Mouse (Mus musculus): ENCODE data around the gene Mettl7a1. TPM values are rescaled to one million over a fixed set of nuclear protein-coding genes. Genes with fewer than 3 reads are reported as not detected.
"Not testable (repeated sequence)": the region's sequence is repeated elsewhere in the genome, so short reads cannot be mapped to it uniquely, and the experiment has no call there.

The Mettl7a1 gene
- polyA plus RNA-seq, 1 experiment from 2014 or later = 3.8 TPM

GRCm38 (mm10) chr15:100269776-100270175 lies 34.2 kb upstream of the Mettl7a1 start:
- H3K4me2 ChIP-seq (ENCODE audit: low read length) = no peak overlapping the region
- H3K9me3 ChIP-seq (ENCODE audit: control insufficient read depth, low read length) = 0 out of 2 replicates have a peak, but pooled peaks cover 4% of the 10 kb centered on the region
- no peaks in the 10 kb centered on the region for H3K27me3 ChIP-seq (replicated peaks; ENCODE audit: control insufficient read depth, insufficient read depth, low read length)
- H3K36me3 ChIP-seq (ENCODE audit: control insufficient read depth, insufficient read depth) = no peaks in the 10 kb centered on the region
- H3K9ac ChIP-seq (replicated peaks; ENCODE audit: low read depth, low read length) = no peak overlapping the region
- H3K4me3 ChIP-seq (replicated peaks; ENCODE audit: low read length) = no peak overlapping the region
- 9% methylated on average over 9 of the region's 9 CpGs for WGBS
- ATAC-seq = no peak
- H3K27ac ChIP-seq (ENCODE audit: low read length) = no peak overlapping the region
- no peaks in the 10 kb centered on the region for H3K4me1 ChIP-seq (replicated peaks; ENCODE audit: control insufficient read depth, insufficient read depth, low read length)

DNA sequence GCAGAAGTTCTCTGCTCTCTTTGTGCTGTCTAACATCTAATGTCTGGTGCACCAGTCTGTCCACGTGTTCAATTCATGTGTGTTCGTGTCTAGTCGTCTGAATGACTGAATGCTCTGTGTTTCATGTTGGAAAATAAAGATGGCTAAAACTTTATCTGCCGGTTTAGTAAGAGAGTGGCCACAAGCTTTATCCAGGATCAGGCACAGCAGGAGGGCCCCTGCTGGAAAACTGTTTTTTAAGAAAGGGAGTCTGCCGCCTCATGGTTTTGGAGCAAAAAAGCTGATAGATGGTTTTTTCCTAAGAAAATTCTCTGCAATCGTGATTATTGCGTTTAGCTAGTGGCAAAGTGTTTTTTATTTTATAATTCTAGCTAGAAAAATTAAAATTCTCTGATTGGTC lies 33.3 kb upstream of the Mettl7a1 start:
- H3K9ac ChIP-seq (replicated peaks; ENCODE audit: low read depth, low read length) = not testable (repeated sequence)

DNA sequence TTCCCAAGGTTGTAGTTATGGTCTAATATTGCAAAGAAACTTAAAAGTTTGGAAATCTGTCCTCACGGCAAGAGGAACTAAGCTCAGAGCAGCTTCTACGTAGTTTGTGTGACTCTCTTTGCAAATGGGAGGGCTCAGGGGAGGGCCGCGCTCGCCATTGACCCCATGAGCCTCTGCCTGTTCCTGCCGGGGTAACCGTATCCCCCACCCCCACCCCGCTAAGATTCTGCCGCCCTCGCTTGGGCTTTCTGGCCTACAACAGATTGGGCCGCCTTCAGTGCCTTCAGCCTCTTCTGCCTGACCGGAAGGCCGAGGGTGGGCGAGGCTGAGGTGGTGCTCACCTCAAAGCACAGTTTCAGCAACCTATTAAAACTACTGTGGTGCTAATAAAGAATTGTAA lies 32.5 kb upstream of the Mettl7a1 start:
- 57% methylated on average over 14 of the region's 14 CpGs for WGBS
- Histone ChIP-seq H3K27me3 (replicated peaks; ENCODE audit: control insufficient read depth, insufficient read depth, low read length) (no peaks in the 10 kb centered on the region), H3K9me3 (ENCODE audit: control insufficient read depth, low read length) (0 out of 2 replicates have a peak, but pooled peaks cover 4% of the 10 kb centered on the region), H3K4me1 (replicated peaks; ENCODE audit: control insufficient read depth, insufficient read depth, low read length) (no peaks in the 10 kb centered on the region), H3K4me3 (replicated peaks; ENCODE audit: low read length) (no peak overlapping the region), H3K9ac (replicated peaks; ENCODE audit: low read depth, low read length) (no peak overlapping the region), H3K36me3 (ENCODE audit: control insufficient read depth, insufficient read depth) (no peaks in the 10 kb centered on the region), H3K4me2 (ENCODE audit: low read length) (no peak overlapping the region), H3K27ac (ENCODE audit: low read length) (no peak overlapping the region)
- ATAC-seq = no peak

More for the DNA sequence above, 33.3 kb upstream of the Mettl7a1 start:
- H3K27me3 ChIP-seq (replicated peaks; ENCODE audit: control insufficient read depth, insufficient read depth, low read length); H3K9me3 ChIP-seq (ENCODE audit: control insufficient read depth, low read length); ATAC-seq; H3K4me2 ChIP-seq (ENCODE audit: low read length); H3K36me3 ChIP-seq (ENCODE audit: control insufficient read depth, insufficient read depth); H3K4me3 ChIP-seq (replicated peaks; ENCODE audit: low read length); H3K27ac ChIP-seq (ENCODE audit: low read length); H3K4me1 ChIP-seq (replicated peaks; ENCODE audit: control insufficient read depth, insufficient read depth, low read length): not testable (repeated sequence)
- WGBS = 18% methylated on average over 7 of the region's 7 CpGs

GRCm38 (mm10) chr15:100273791-100274308 lies 30.1 kb upstream of the Mettl7a1 start:
- not testable (repeated sequence) for ATAC-seq; H3K36me3 ChIP-seq (ENCODE audit: control insufficient read depth, insufficient read depth); H3K27me3 ChIP-seq (replicated peaks; ENCODE audit: control insufficient read depth, insufficient read depth, low read length); H3K4me1 ChIP-seq (replicated peaks; ENCODE audit: control insufficient read depth, insufficient read depth, low read length); H3K4me3 ChIP-seq (replicated peaks; ENCODE audit: low read length); H3K9me3 ChIP-seq (ENCODE audit: control insufficient read depth, low read length); H3K4me2 ChIP-seq (ENCODE audit: low read length); H3K27ac ChIP-seq (ENCODE audit: low read length); H3K9ac ChIP-seq (replicated peaks; ENCODE audit: low read depth, low read length)
- 71% methylated on average over 4 of the region's 4 CpGs for WGBS

GRCm38 (mm10) chr15:100274790-100275559 lies 29.0 kb upstream of the Mettl7a1 start:
- WGBS = 91% methylated on average over 7 of the region's 7 CpGs
- ATAC-seq = no peak
- H3K4me1 ChIP-seq (replicated peaks; ENCODE audit: control insufficient read depth, insufficient read depth, low read length) = no peaks in the 10 kb centered on the region
- H3K4me3 ChIP-seq (replicated peaks; ENCODE audit: low read length) = no peak overlapping the region
- H3K27ac ChIP-seq (ENCODE audit: low read length) = no peak overlapping the region
- H3K36me3 ChIP-seq (ENCODE audit: control insufficient read depth, insufficient read depth) = no peaks in the 10 kb centered on the region
- no peak overlapping the region for H3K9ac ChIP-seq (replicated peaks; ENCODE audit: low read depth, low read length)
- H3K9me3 ChIP-seq (ENCODE audit: control insufficient read depth, low read length) = 0 out of 2 replicates have a peak, but pooled peaks cover 4% of the 10 kb centered on the region
- no peaks in the 10 kb centered on the region for H3K27me3 ChIP-seq (replicated peaks; ENCODE audit: control insufficient read depth, insufficient read depth, low read length)
- H3K4me2 ChIP-seq (ENCODE audit: low read length) = no peak overlapping the region

GRCm38 (mm10) chr15:100276403-100276802 lies 27.5 kb upstream of the Mettl7a1 start:
- Histone ChIP-seq H3K9ac (replicated peaks; ENCODE audit: low read depth, low read length) (no peak overlapping the region), H3K27ac (ENCODE audit: low read length) (no peak overlapping the region), H3K4me2 (ENCODE audit: low read length) (no peak overlapping the region), H3K4me3 (replicated peaks; ENCODE audit: low read length) (no peak overlapping the region), H3K9me3 (ENCODE audit: control insufficient read depth, low read length) (0 out of 2 replicates have a peak, but pooled peaks cover 3% of the 10 kb centered on the region), H3K4me1 (replicated peaks; ENCODE audit: control insufficient read depth, insufficient read depth, low read length) (no peaks in the 10 kb centered on the region), H3K36me3 (ENCODE audit: control insufficient read depth, insufficient read depth) (no peaks in the 10 kb centered on the region), H3K27me3 (replicated peaks; ENCODE audit: control insufficient read depth, insufficient read depth, low read length) (no peaks in the 10 kb centered on the region)
- WGBS = 95% methylated on average over 4 of the region's 4 CpGs
- ATAC-seq = no peak

DNA sequence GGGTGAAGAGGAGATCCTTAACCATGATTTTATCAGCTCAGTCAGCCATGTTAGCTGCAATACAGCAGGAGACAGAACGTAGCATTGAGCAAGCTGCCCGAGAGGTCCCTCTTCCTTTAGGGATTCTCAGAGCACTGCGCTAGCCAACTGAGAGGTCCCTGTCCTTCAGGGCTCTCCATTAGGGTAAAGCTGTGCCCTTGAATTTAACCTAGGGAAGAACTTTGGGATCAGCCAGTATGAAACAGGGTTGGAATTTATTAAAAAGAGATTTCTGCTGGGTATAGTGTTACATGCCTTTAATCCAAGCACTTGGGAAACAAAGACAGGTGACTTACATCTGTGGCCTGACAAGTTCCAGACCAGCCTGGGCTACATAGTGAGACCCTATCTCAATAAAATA lies 26.4 kb upstream of the Mettl7a1 start:
- ATAC-seq = no peak

DNA sequence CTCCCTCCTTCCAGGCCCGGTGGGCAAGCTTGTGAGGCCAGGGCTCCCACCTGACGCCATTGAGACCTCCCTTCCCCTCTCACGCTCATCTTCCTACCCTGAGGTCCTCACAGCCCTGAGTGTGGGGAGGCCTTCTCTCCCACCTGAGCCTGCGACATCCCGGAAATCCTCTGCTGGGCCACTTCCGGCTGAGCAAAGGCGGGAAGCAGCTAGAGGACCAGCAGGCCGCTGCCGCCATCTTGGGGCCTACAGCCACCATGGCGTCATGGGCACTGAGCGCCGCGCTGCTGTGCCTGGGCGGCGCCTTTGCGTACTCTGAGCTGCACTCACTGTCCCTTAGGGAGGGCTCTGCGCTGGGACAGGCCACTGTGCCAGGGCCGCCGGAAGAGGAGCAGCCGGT lies 23.3 kb upstream of the Mettl7a1 start, which contains the start of gene Tmprss12:
Gene Tmprss12 (plus strand): TSS at position 212 of the 400 bp plus-strand sequence.
- 94% methylated on average over 20 of the region's 20 CpGs for WGBS
- no peak for ATAC-seq

More for the DNA sequence above, 26.4 kb upstream of the Mettl7a1 start:
- WGBS = 97% methylated on average over 3 of the region's 3 CpGs
- H3K4me1 ChIP-seq (replicated peaks; ENCODE audit: control insufficient read depth, insufficient read depth, low read length) = no peaks in the 10 kb centered on the region
- H3K36me3 ChIP-seq (ENCODE audit: control insufficient read depth, insufficient read depth) = no peaks in the 10 kb centered on the region
- H3K4me3 ChIP-seq (replicated peaks; ENCODE audit: low read length) = no peak overlapping the region
- 0 out of 2 replicates have a peak, but pooled peaks cover 2% of the 10 kb centered on the region for H3K9me3 ChIP-seq (ENCODE audit: control insufficient read depth, low read length)
- no peaks in the 10 kb centered on the region for H3K27me3 ChIP-seq (replicated peaks; ENCODE audit: control insufficient read depth, insufficient read depth, low read length)
- H3K27ac ChIP-seq (ENCODE audit: low read length) = no peak overlapping the region
- no peak overlapping the region for H3K4me2 ChIP-seq (ENCODE audit: low read length)
- no peak overlapping the region for H3K9ac ChIP-seq (replicated peaks; ENCODE audit: low read depth, low read length)

GRCm38 (mm10) chr15:100288980-100289379 lies 15.0 kb upstream of the Mettl7a1 start:
- H3K27me3 ChIP-seq (replicated peaks; ENCODE audit: control insufficient read depth, insufficient read depth, low read length) = no peaks in the 10 kb centered on the region
- H3K9me3 ChIP-seq (ENCODE audit: control insufficient read depth, low read length) = no peaks in the 10 kb centered on the region
- no peak for ATAC-seq
- H3K4me1 ChIP-seq (replicated peaks; ENCODE audit: control insufficient read depth, insufficient read depth, low read length) = no peaks in the 10 kb centered on the region
- H3K4me3 ChIP-seq (replicated peaks; ENCODE audit: low read length) = no peak overlapping the region
- H3K9ac ChIP-seq (replicated peaks; ENCODE audit: low read depth, low read length) = no peak overlapping the region
- H3K36me3 ChIP-seq (ENCODE audit: control insufficient read depth, insufficient read depth) = no peaks in the 10 kb centered on the region
- no peak overlapping the region for H3K27ac ChIP-seq (ENCODE audit: low read length)
- no peak overlapping the region for H3K4me2 ChIP-seq (ENCODE audit: low read length)
- WGBS = 92% methylated on average over 6 of the region's 6 CpGs

More for the DNA sequence above, 23.3 kb upstream of the Mettl7a1 start, which contains the start of gene Tmprss12:
- Histone ChIP-seq H3K4me2 (ENCODE audit: low read length) (no peak within 1 kb of the TSS), H3K27me3 (replicated peaks; ENCODE audit: control insufficient read depth, insufficient read depth, low read length) (no peaks in the 10 kb centered on the region), H3K4me3 (replicated peaks; ENCODE audit: low read length) (no peak within 1 kb of the TSS), H3K9ac (replicated peaks; ENCODE audit: low read depth, low read length) (no peak within 1 kb of the TSS), H3K27ac (ENCODE audit: low read length) (no peak within 1 kb of the TSS), H3K4me1 (replicated peaks; ENCODE audit: control insufficient read depth, insufficient read depth, low read length) (no peaks in the 10 kb centered on the region), H3K36me3 (ENCODE audit: control insufficient read depth, insufficient read depth) (no peaks in the 10 kb centered on the region), H3K9me3 (ENCODE audit: control insufficient read depth, low read length) (no peaks in the 10 kb centered on the region)
